Mouse (Mus musculus): ENCODE data around the gene Mrtfb. TPM values are rescaled to one million over a fixed set of nuclear protein-coding genes. Genes with fewer than 3 reads are reported as not detected.

Gene Mrtfb
- total RNA-seq, 4 experiments from 2014 or later = 144 to 175 (median 158) TPM

Small RNA genes lying within 50 kb of the gene (microRNA-seq; reads per million reads assigned to microRNA genes)
- gene Mir193b = 51.7 to 52.6 reads per million in 2 experiments
- gene Mir365-1 = 1.0 to 1.6 reads per million in 2 experiments

Other genes starting within 250 kb of the Mrtfb start
- 10 to 100 TPM; 22.2 to 35.9 (median 24.4) TPM for gene Ercc4, start 146.8 kb upstream of the Mrtfb start, total RNA-seq (2022)

Measured in layer of hippocampus, adult 8-10 months (tissue).